Mouse (Mus musculus): ENCODE results near the gene E130208F15Rik.

Gene E130208F15Rik

DNA sequence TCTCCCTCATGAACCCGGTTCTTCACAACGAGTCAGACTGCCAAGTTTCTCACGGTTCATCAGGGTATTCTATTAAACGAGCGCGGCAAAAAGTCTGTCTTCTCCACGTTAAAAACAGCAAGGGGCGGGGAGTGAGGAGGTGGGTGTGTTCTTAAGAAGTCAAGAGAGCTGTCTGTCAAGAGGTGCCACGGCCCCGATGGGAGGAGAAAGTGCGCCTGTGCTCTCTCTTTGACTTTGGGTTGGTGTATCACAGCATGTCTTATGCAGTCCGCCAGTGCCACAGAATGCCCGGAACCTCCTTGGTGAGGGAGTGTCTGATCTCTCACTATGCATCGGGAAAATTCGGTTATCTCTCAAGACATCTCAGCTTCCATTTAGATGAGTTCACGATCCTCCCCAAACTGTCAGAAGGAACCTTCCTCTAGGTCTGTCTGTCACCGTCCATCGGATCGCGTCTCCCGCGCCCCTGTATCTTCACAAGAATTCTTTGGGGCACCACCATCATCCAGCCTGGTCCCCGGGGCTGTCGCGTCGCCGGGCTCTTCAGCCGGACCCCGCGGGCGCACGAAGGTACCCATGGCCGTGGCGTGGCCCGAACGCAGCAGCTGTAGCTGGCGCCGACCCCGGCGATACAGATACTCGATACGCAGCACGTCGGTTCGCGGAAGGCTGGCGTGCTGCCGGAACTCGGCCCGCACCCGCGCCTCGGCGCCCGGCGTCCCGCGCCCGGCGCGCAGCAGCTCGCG is at the start of gene E130208F15Rik:
E130208F15Rik (plus strand) TSS at position 202 of the 746 bp plus-strand sequence.
- DNase-seq (ENCODE audit: low read depth, low spot score): peak; percentile 66

DNA sequence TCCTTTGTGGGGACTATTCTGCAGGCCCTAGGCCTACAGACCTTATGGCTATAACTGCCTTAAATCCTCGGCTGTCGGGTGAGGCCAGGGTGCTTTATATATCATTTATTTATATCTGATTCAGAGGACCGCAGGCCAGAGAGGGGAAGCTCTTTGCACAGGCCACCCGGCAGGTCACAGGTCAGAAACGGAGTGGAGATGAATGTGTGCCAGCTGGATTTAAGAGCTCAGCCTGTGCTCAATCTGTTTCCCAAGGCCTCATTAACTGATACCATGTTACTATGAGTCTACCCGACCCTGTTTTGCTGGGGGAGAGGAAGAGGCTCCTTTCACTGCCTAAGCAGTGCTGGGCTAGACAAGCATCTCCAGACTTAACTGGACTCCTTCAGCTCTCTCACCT is 47.2 kb upstream of the E130208F15Rik start:
- no peak for DNase-seq (ENCODE audit: low read depth, low spot score)

DNA sequence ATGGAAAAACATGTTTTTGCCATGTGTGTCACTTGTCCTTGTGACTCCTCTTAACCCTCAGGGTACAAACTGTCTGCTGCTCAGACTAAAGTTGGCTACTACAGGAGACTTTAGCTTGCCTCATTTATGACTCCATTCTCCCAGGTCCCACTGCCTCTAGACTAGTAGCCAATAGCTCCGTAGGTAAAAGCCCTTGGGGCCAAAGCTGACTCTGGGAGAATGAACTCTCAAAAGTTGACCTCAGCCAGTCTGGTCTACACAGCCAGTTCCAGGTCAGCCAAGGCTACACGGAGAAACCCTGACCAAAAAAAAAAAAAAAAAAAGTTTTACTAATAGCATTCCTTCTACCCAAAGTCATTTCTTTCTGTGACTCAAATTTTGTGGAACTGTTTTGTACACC is 42.6 kb upstream of the E130208F15Rik start:
- no peak for DNase-seq (ENCODE audit: low read depth, low spot score)

DNA sequence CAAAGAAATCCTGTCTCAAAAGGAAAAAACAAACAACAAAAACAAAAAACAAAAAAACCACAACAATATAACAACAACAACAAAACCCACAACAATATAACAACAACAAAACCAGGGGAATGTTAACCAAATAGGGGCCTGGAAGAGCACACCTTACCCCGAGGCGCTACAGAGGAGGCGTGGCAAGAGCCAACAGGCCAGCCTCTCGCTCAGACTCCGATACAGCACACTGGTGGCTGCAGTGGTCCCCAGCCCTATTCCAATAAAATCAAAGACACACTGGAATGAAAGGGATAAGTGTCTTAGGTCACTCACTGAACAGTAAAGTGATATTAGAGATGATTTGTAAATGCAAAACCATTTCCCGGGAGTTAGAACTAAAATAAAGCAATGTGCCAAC is 42.0 kb upstream of the E130208F15Rik start:
- no peak for DNase-seq (ENCODE audit: low read depth, low spot score)

DNA sequence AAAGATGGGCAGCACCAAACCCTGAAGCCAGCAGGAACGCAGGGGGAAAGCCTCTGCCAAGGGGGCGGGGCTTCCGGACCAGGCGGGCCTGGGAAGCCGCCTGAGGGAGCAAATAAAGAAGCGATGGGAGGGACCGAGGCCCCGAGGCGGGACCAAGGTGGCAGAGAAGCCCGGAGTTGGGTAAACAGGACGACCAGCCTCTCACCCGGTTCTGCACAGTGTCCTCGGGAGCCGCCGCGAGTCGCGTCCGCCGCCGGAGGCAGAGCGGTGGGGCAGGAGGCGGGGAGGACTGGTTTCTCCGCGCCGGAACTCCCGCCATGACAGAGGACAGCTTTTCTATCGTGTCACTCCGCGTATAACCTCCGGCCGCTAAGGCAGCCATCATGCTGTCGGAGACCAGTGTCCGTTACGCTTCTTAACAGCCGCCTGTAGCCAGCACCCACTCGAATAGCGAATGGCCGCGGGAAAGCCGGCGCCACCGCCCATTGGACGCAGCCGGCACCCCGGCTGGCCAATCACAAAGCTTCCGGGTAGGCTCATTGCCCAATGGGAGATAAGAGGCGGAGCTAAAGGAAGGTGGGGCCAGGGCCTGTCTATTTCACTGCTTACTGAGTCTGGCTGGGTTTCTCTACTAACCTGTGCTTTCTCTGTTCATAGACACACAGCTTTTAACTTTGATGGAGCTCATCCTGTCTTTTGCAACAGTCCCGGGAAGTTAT is 41.4 kb upstream of the E130208F15Rik start, which contains the start of the genes Thap8 and Wdr62:
Thap8 (plus strand) TSS at position 144 of the 719 bp plus-strand sequence.
Wdr62 (minus strand) TSS at position 469 of the 719 bp plus-strand sequence.
- peak; percentile 93 for DNase-seq (ENCODE audit: low read depth, low spot score)

DNA sequence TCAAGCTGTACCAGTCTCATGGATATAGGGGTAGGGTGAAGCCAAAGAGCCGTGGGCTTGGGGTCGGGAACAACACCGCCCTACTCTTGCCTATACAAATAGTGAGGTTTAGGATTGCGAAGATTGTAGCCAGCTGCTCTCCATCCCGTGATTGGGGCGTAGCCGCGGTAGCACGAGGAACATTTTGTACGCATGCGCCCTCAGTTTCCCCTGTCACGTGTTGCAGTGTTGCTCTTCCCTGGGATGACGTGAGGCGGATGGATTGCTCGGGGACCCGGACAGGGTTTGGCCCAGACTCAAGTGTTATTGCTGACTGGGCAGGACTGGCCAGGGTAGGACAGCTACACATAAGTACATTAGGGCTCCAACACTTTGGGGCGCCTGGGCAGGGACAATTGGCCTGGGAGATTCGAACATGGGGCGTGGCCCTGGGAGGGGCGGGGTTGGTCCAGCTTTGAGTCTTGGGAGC is 40.8 kb upstream of the E130208F15Rik start:
- DNase-seq (ENCODE audit: low read depth, low spot score): peak; percentile 93

DNA sequence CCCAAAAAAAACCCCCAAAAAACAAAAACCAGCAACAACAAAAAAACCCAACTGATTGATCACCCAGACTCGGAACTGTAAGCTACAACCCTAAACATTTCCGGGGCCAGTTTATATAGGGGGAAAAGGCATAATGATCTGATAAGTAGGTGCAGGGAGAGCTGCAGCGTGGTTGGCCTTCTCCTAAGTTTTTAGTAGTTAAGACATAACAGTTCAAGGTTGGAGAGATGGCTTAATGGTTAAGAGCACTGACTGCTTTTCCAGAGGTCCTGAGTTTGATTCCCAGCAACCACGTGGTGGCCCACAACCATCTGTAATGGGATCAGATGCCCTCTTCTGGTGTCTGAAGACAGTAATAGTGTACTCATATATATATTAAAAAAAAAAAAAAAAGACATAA is 40.0 kb upstream of the E130208F15Rik start:
- DNase-seq (ENCODE audit: low read depth, low spot score): no peak

DNA sequence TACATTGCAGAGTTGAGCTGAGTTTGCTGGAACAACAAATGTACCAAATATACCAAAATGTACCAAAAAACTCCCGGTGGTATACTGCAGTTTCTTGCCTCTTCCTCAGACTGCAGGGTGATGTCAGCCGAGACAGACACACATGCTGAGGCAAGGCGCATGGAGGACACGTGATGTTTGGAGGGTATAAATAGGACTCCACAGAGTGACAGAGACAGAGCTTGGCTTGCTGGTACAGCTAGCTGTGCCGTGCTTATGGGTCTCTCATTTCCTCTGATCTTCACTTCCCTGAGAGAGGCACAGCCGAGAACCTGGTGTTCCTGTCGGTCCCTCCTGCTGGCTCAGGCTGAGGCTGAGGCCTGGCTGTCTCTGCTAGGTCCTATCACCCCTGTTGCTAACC is 38.8 kb upstream of the E130208F15Rik start:
- DNase-seq (ENCODE audit: low read depth, low spot score): peak; percentile 68

DNA sequence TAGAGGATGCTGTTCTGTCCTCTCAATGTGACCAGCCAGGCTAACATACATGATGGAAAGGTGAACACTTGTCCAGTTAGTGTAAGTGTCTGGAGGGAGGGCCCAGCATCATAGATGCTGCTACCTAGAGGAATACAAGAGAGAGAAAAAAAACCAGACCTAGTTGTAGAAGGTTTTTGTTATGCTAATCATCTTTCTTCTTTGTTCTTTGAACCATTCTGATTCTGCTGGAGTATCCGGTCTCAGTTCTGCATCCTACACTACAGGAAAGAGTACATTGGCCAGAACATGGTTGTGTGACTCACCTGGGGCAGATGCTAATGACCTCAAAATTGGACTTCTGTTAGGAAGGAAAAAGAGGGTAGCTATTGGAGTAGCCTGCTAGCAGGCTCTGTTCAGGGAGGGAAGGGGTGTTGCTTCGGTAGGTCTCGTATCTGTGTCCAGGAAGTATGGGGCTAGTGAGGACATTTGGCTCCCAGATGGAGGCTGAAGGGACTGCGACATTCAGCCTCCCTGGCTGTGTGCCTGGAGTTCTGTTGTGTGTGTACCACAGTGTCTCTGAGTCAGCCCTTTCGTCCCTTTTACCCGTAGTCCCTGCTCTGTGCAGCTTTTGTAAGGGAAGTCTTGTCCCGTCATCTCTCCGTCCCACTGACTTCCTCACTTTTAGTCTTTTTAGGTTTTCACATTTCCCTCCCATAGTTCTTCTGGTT is 34.7 kb upstream of the E130208F15Rik start:
- no peak for DNase-seq (ENCODE audit: low read depth, low spot score)

DNA sequence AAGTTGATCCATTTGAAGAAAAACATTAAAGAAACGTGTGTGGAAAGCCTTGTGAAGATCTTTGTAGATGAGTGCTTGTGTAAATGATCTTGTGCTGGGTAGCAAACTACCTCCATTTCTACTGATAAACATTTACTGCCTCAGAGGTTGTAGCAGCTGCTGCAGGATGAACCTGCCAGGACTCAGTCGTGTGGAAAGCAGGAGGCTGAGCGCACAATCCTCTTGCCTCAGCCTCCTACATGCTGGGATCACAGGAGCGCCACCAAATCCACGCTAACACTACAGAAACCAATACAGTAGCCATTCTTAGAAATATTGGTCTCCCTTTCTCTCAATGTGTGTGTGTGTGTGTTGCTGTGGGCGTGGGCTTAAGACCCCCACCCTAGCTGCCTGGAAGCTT is 33.5 kb upstream of the E130208F15Rik start:
- no peak for DNase-seq (ENCODE audit: low read depth, low spot score)

DNA sequence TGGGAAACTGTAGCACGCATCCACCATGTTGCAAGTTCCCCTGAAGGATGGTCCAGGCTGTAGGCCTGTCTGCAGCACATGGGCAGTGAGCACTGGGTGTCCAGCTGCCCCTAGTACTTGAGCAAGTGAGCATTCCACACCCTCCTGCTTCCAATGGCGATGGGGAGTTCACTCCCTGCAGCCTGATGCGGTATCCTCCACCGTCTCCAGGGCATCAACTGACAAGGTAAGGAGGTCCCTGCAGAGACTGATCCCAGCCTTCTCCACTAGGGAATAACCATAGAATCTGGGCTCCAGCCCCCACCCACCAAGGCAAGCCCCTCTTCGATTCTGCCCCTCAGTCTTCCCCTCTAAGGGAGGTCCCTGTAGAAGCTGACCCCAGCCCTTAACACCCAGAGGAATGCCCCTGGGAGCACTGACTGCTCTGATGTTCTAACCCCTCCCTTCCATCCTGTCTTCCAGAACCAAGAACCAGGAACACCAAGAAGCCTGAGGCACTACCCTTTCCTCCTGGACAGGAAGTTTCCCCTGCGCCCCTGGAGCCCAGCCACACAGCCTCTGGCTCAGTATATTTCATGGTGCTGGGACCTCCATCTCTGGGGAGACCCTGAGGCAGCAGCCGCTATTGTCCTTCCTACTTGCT is 32.3 kb upstream of the E130208F15Rik start:
- no peak for DNase-seq (ENCODE audit: low read depth, low spot score)

DNA sequence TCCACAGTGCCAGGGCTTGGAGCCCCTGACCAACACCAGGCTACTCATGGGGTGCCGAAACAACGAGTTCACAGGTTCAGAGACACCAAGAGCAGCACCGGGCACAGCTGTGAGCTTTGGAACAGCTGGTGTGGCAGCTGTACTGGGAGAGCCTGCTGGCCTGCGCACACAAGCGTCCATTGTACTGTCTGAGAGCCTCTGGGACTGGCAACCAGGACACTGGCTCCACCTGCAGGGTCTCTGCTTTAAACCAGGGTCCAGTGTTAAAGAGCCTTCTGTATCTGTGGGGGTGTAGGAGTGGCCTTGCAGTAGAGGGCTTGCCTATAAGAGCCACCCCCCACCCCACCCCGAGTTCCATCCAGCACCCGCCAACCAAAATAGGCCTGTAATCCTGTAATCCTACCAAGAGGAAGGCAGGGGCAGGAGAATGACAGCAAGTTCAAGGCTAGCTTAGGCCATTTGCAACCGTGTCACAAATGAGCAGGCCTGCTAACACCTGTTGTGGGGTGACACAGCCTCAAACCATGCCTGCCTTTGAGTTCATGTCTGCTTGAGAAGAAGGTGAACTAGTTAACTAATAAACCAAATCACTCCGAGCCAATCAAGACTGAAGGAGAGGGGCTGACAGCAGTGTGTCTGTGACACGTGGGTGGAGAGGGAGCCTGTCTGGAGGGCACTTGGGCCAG is 31.7 kb upstream of the E130208F15Rik start:
- DNase-seq (ENCODE audit: low read depth, low spot score): no peak

DNA sequence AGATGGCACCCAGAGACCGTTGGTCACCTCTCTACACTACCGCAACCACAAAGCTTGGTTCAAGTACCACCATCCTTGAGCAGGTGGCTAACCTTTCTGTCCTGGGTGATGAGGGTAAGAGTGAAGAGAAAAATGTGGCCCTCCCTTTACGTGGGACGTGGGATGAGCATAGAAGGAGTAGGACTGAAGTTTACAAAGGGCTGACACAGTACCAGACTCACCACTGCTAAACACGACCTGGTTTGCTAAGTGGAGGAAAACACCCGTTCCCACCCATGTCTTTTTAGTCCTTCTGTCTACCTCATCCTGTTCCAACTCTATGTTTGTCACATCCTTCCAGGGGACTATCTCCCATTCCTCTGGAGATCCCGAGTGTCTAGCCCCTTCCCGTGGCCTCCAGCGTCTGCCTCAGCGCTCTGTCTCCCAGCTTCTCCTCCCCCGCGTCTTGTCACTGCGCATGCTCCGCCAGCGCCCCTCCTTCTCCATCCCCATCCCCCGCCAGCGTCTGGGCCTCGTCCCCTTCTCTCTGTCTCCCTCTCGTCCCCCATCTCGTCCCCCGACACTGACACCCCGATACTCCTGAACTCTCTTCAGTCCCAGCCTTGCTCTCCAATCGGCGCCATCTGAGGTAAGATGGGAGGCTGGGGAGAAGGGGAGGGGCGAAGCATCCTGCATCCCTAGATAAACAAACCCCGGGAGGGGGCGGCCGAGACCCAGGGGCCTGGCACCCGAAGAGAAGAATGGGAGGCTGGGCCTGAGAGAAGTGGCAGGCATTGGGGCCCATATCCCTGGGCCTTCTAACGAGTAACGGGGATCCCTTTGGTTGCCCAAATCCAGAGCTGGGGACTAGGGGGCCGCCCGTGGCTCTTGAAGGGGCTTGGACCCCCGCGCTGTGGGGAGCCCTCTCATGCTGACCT is 30.1 kb upstream of the E130208F15Rik start, which contains the start of gene Clip3:
Clip3 (plus strand) TSS at position 514 of the 917 bp plus-strand sequence.
- DNase-seq (ENCODE audit: low read depth, low spot score): peak; percentile 52

DNA sequence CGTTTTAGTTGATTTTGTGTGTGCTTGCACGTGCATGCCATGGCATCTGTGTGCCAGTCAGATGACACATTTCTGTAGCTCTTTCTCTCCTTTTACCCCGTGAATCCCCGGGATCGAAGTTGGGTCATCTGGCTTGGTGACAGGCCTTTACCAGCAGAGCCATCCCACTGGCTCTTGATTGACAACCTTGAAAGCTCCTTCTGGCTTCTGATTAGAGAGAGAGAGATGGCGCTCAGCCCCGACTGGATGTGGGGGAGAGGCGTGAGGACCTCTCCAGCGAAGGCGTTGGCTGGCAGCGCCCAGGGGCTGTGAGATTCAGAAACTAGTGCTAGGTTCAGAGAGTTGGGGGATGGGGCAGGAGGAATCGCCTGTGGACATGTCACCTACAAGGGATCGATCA is 27.7 kb upstream of the E130208F15Rik start:
- no peak for DNase-seq (ENCODE audit: low read depth, low spot score)

DNA sequence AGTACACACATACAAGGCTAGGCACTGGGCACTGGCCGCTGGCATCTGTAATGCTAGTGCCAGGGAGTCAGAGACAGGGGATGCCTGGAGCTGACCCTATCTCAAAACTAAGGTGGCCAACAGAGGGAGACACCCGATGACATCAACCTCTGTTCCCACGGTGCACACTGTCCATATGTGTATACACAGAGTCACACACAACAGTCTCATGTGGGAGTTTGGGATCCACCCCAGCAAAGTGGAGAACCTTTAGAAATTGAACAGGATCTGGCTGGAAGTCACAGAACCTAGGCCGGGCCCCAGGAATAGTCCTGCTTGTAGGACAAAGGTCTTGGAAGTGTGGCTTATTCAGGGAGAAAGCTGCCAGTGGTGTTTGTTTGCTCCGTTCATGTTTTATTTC is 27.2 kb upstream of the E130208F15Rik start:
- no peak for DNase-seq (ENCODE audit: low read depth, low spot score)

DNA sequence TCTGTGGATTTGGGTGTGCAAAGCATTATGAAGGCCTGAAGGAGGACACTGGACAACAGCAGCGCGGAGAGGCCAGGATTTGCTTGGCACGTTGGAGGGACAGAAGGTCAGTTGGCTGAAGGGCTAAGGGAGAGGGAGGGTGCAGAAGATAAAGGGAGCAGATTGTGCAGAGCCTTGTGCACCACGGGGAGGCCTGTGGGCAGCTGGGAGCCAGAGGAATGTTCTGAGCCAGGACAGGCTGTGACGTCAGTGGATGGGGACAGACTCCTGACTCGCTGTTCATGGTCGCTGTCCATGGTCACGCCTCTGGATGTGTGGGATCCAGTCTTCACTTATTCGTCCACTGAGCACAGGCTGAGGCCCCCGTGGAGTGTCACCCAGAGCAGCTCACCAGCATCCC is 26.4 kb upstream of the E130208F15Rik start:
- peak; percentile 49 for DNase-seq (ENCODE audit: low read depth, low spot score)

DNA sequence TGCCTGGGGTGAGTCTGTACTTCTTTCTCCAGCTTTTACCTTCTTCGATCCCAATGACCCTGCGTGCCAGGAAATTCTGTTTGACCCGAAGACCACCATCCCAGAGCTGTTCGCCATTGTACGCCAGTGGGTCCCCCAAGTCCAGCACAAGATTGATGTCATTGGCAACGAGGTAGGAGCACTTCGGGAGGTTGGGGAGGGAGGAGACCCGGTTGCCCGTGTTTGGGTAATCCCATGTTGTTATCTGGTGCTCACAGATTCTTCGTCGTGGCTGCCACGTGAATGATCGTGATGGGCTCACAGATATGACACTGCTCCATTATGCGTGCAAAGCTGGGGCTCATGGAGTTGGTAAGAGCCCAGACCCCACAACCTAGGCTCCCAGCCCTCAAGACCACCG is 24.7 kb upstream of the E130208F15Rik start:
- no peak for DNase-seq (ENCODE audit: low read depth, low spot score)

DNA sequence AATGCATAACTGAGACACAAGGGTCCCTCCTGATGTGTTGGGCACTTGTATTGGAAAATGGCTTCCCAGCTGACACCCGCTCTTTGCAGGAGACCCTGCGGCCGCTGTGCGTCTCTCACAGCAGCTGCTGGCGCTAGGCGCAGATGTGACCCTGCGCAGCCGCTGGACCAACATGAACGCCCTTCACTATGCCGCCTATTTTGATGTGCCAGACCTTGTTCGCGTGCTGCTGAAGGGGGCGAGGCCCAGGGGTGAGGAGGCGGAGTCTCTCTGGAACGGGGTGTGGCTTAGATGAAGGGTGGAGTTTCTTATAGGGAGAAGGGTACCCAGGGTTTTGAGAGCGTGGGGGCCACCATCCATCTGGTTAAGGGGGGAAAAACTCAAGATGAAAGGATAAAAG is 24.3 kb upstream of the E130208F15Rik start:
- no peak for DNase-seq (ENCODE audit: low read depth, low spot score)

DNA sequence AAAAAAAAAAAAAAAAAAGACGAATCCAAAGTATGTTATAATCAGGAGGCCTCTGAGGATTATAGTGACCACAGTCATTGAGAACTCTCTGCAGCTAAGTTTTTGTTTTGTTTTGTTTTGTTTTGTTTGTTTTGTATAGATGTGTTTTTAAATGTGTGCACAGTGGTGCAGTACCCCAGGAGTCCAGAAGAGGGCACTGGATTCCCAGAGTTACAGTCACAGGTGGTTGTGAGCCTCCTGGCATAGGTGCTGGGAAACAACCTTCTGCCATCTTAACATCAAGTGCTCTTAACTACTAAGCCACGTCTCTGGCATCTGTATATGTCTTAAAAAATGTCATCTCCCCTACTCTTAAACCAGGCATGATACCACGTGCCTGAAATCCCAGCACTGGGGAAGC is 20.6 kb upstream of the E130208F15Rik start:
- no peak for DNase-seq (ENCODE audit: low read depth, low spot score)
